Mouse (Mus musculus): Measurements from ENCODE around the gene Arhgef25. TPM values are rescaled to one million over a fixed set of nuclear protein-coding genes. Genes with fewer than 3 reads are reported as not detected.
"Not testable (repeated sequence)": the region's sequence is repeated elsewhere in the genome, so short reads cannot be mapped to it uniquely, and the experiment has no call there.

Gene Arhgef25
- polyA plus RNA-seq, 1 experiment from 2014 or later = 24.7 TPM

DNA sequence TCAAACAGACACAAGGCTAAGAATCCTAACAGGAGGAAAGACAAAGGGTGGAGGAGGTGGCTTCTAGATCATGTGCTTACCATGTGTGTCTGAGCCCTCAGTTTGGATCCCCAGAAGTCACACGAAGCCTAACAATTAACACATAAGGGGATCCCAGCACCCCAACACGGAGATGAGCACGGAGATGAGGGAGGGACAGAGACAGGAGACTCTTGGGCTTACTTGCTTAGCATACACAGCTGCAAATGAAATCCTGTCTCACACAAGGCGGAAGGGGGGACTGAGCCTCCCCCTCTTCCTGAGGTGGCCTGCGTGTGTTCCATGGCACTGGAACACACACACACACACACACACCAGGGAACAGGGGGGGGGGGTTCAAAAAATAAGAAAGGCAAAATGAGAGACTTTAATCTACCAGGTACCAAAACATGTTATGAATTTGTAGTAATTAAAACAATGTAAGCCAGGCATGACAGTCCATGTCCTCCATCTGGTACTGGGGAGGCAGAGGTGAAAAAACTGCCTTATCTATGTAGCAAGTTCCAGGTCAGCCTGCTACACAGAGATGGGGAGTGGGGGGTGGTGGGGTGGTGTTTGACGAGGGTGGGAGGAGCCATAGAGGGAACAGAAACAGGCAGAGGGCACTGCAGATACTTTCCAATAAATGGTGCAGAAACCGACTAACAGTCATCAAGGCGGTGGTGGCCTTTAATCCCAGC lies 54.6 kb downstream of the Arhgef25 start:
- H3K9me3 ChIP-seq (replicated peaks) = no peaks in the 10 kb centered on the region
- ATAC-seq (replicated peaks; ENCODE audit: insufficient number of reproducible peaks, insufficient read depth, low FRiP score, low read depth) = no peak
- H3K4me2 ChIP-seq = no peak overlapping the region
- H3K36me3 ChIP-seq = no peaks in the 10 kb centered on the region
- H3K27me3 ChIP-seq = no peaks in the 10 kb centered on the region
- H3K27ac ChIP-seq = no peak overlapping the region
- no peaks in the 10 kb centered on the region; the same call in 1 of the 2 replicates for H3K4me1 ChIP-seq (replicated peaks)
- no peak overlapping the region for H3K4me3 ChIP-seq
- no peak overlapping the region for H3K9ac ChIP-seq
- WGBS = 39% methylated on average over 8 of the region's 8 CpGs

DNA sequence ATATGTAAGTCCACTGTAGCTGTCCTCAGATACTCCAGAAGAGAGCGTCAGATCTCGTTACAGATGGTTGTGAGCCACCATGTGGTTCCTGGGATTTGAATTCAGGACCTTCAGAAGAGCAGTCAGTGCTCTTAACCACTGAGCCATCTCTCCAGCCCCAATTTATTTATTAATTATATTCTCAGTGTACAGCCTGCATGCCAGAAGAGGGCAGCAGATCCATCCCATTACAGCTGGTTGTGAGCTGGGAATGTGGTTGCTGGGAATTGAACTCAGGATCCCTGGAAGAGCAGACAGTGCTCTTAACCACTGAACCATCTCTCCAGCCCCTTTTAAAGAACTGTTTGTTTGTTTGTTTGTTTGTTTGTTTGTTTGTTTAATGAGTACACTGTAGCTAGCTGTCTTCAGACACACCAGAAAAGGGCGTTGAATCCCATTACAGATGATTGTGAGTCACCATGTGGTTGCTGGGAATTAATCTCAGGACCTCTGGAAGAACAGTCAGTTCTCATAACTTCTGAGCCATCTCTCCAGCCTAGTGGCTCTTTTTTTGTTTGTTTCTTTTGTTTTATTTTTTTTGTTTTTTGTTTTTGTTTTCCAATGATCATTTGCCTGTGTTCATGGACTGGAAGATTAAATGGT lies 55.4 kb downstream of the Arhgef25 start:
- not testable (repeated sequence) for H3K9me3 ChIP-seq (replicated peaks); H3K4me3 ChIP-seq; H3K9ac ChIP-seq; H3K4me2 ChIP-seq; H3K4me1 ChIP-seq (replicated peaks); H3K27ac ChIP-seq; ATAC-seq (replicated peaks; ENCODE audit: insufficient number of reproducible peaks, insufficient read depth, low FRiP score, low read depth); H3K36me3 ChIP-seq; H3K27me3 ChIP-seq
- WGBS = 80% methylated on average over 3 of the region's 3 CpGs

Other genes starting within 250 kb of the Arhgef25 start
- 35.0 and 47.8 TPM in 2 replicates for gene Ctdsp2, start 211.4 kb downstream of the Arhgef25 start, polyA plus RNA-seq (2015; fragmentation: Nextera tagmentation; extraction: Ambion mirVana)
- 0.23 and 0.55 TPM in 2 replicates for gene Avil, start 189.4 kb downstream of the Arhgef25 start, polyA plus RNA-seq (2015; fragmentation: Nextera tagmentation; extraction: Ambion mirVana)
- 81.9 and 86.0 TPM in 2 replicates for gene Tsfm, start 159.2 kb downstream of the Arhgef25 start, polyA plus RNA-seq (2015; fragmentation: Nextera tagmentation; extraction: Ambion mirVana)
- 27.7 and 32.0 TPM in 2 replicates for gene Mettl1, start 148.7 kb downstream of the Arhgef25 start, polyA plus RNA-seq (2015; fragmentation: Nextera tagmentation; extraction: Ambion mirVana)
- 0.30 and 0.42 TPM in 2 replicates for gene Eef1akmt3, start 148.6 kb downstream of the Arhgef25 start, polyA plus RNA-seq (2015; fragmentation: Nextera tagmentation; extraction: Ambion mirVana)
- gene Cyp27b1, start 141.8 kb downstream of the Arhgef25 start, polyA plus RNA-seq (2015; fragmentation: Nextera tagmentation; extraction: Ambion mirVana) = 0.08 and 0.13 TPM in 2 replicates
- gene March9, start 129.9 kb downstream of the Arhgef25 start, polyA plus RNA-seq (2015; fragmentation: Nextera tagmentation; extraction: Ambion mirVana) = 0.13 and 0.25 TPM in 2 replicates
- gene Cdk4, start 126.5 kb downstream of the Arhgef25 start, polyA plus RNA-seq (2015; fragmentation: Nextera tagmentation; extraction: Ambion mirVana) = 718 and 864 TPM in 2 replicates
- 100 and 119 TPM in 2 replicates for gene Tspan31, start 119.8 kb downstream of the Arhgef25 start, polyA plus RNA-seq (2015; fragmentation: Nextera tagmentation; extraction: Ambion mirVana)
- gene Agap2, start 114.8 kb downstream of the Arhgef25 start, polyA plus RNA-seq (2015; fragmentation: Nextera tagmentation; extraction: Ambion mirVana) = 0.62 TPM in 1 of 2 replicates, not detected in the other
- gene Os9, start 69.0 kb downstream of the Arhgef25 start, polyA plus RNA-seq (2015; fragmentation: Nextera tagmentation; extraction: Ambion mirVana) = 48.5 and 61.8 TPM in 2 replicates
- gene B4galnt1, start 24.9 kb downstream of the Arhgef25 start, polyA plus RNA-seq (2015; fragmentation: Nextera tagmentation; extraction: Ambion mirVana) = 1.5 and 5.7 TPM in 2 replicates
- gene Slc26a10, start 9.4 kb downstream of the Arhgef25 start, polyA plus RNA-seq (2015; fragmentation: Nextera tagmentation; extraction: Ambion mirVana) = 15.6 and 16.7 TPM in 2 replicates
- gene Dtx3, start 5.6 kb upstream of the Arhgef25 start, polyA plus RNA-seq (2015; fragmentation: Nextera tagmentation; extraction: Ambion mirVana) = 63.5 and 86.0 TPM in 2 replicates
- 23.2 and 27.0 TPM in 2 replicates for gene Pip4k2c, start 21.5 kb upstream of the Arhgef25 start, polyA plus RNA-seq (2015; fragmentation: Nextera tagmentation; extraction: Ambion mirVana)
- gene Kif5a, start 73.3 kb upstream of the Arhgef25 start, polyA plus RNA-seq (2015; fragmentation: Nextera tagmentation; extraction: Ambion mirVana) = 0.35 and 2.3 TPM in 2 replicates
- gene Dctn2, start 76.3 kb upstream of the Arhgef25 start, polyA plus RNA-seq (2015; fragmentation: Nextera tagmentation; extraction: Ambion mirVana) = 127 and 152 TPM in 2 replicates
- 10.6 and 15.7 TPM in 2 replicates for gene Mbd6, start 98.9 kb upstream of the Arhgef25 start, polyA plus RNA-seq (2015; fragmentation: Nextera tagmentation; extraction: Ambion mirVana)
- gene Mars, start 121.7 kb upstream of the Arhgef25 start, polyA plus RNA-seq (2015; fragmentation: Nextera tagmentation; extraction: Ambion mirVana) = 75.4 and 78.4 TPM in 2 replicates
- 2.0 and 11.0 TPM in 2 replicates for gene Arhgap9, start 131.9 kb upstream of the Arhgef25 start, polyA plus RNA-seq (2015; fragmentation: Nextera tagmentation; extraction: Ambion mirVana)
- gene Gli1, start 151.9 kb upstream of the Arhgef25 start, polyA plus RNA-seq (2015; fragmentation: Nextera tagmentation; extraction: Ambion mirVana) = 0.58 and 1.5 TPM in 2 replicates
- 0.03 TPM in 1 of 2 replicates, not detected in the other for gene Inhbe, start 164.3 kb upstream of the Arhgef25 start, polyA plus RNA-seq (2015; fragmentation: Nextera tagmentation; extraction: Ambion mirVana)
- gene Inhbc, start 180.3 kb upstream of the Arhgef25 start, polyA plus RNA-seq (2015; fragmentation: Nextera tagmentation; extraction: Ambion mirVana) = 0.10 TPM in 1 of 2 replicates, not detected in the other
- 30.9 and 33.7 TPM in 2 replicates for gene R3hdm2, start 190.2 kb upstream of the Arhgef25 start, polyA plus RNA-seq (2015; fragmentation: Nextera tagmentation; extraction: Ambion mirVana)